Mouse (Mus musculus) kidney, adult 2 months (tissue): ENCODE measurements around the gene Prss48.

Experiments
- CTCF ChIP-seq: fragments of 200-500 bp; conservative IDR thresholded peaks from 2 replicates; pipeline ENCODE4 v1.5.1; 2011; ENCODE audit warnings: low read depth, mild to moderate bottlenecking, control low read depth, low read length, moderate library complexity, mixed read lengths; ENCODE audit not compliant: insufficient read depth, insufficient read length
- POLR2A ChIP-seq: fragments of 200-500 bp; IDR thresholded peaks from one replicate; pipeline ENCODE4 v1.6.1; 2011; ENCODE audit warnings: low read depth, low read length, control low read depth

DNA sequence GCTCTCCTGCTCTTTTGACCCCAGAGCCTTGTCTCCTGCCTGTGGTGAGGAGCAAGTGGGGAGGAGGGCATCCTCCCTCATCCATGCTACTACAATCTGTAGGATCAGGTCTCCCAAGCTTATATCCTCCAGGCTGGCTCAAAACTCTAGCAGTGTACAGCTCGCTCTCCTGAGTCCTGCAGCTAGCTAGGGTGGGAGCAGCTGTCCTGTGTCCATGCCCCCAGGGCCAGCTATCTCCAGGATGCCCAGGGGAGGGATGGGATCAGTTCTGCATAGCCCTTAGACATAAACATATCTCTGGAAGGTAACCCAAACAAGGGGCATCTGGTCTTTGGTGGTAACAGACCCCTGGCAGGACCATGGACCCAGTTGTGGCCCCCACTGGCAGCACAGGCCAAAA is 42.6 kb downstream of the Prss48 start:
- TF ChIP-seq POLR2A (no peak), CTCF (no peak)
